Mouse (Mus musculus) liver, adult 2 months (tissue): Measurements from ENCODE around the gene Parp8. TPM values are rescaled to one million over a fixed set of nuclear protein-coding genes. Genes with fewer than 3 reads are reported as not detected.

Experiments
- DNase-seq: peaks from one replicate; pipeline ENCODE4 v3.0.0-alpha.2; 2011; ENCODE audit warnings: low read depth, low spot score; ENCODE audit errors: extremely low read depth
- H3K27ac ChIP-seq: fragments of 200-500 bp; replicated peaks from 2 replicates; pipeline ENCODE4 v1.5.1; 2012; ENCODE audit warnings: low read depth, mild to moderate bottlenecking, control low read depth, inconsistent platforms, low read length; ENCODE audit not compliant: insufficient read depth
- H3K27me3 ChIP-seq: fragments of 200-500 bp; 2 replicates; pipeline ENCODE4 v1.6.1; 2012; ENCODE audit warnings: mild to moderate bottlenecking, moderate library complexity, low read length, inconsistent platforms; ENCODE audit not compliant: control insufficient read depth, insufficient read depth
- H3K36me3 ChIP-seq: fragments of 200-500 bp; 2 replicates; pipeline ENCODE4 v1.6.1; 2012; ENCODE audit warnings: low read length, inconsistent platforms; ENCODE audit not compliant: control insufficient read depth, insufficient read depth
- H3K4me1 ChIP-seq: fragments of 200-500 bp; 2 replicates; pipeline ENCODE4 v1.6.1; 2011; ENCODE audit warnings: low read length; ENCODE audit not compliant: control insufficient read depth, insufficient read depth
- H3K4me3 ChIP-seq: fragments of 200-500 bp; 2 replicates; pipeline ENCODE4 v1.5.1; 2011; ENCODE audit warnings: low read depth, mild to moderate bottlenecking, control low read depth, low read length, moderate library complexity; ENCODE audit not compliant: insufficient read depth
- H3K79me2 ChIP-seq: fragments of 200-500 bp; 2 replicates; pipeline ENCODE4 v1.6.1; 2012; ENCODE audit warnings: inconsistent platforms, mild to moderate bottlenecking, low read length, moderate library complexity; ENCODE audit not compliant: control insufficient read depth, insufficient read depth
- H3K9ac ChIP-seq: fragments of 200-500 bp; 2 replicates; pipeline ENCODE4 v1.6.1; 2012; ENCODE audit warnings: low read depth, mild to moderate bottlenecking, control low read depth, inconsistent platforms, low read length
- CTCF ChIP-seq: fragments of 200-500 bp; IDR thresholded peaks from 2 replicates; pipeline ENCODE4 v1.5.1; 2011; ENCODE audit warnings: low read depth, low read length, control low read depth
- POLR2A ChIP-seq: fragments of 200-500 bp; IDR thresholded peaks from 2 replicates; pipeline ENCODE4 v1.6.1; 2011; ENCODE audit warnings: low read length, control low read depth; ENCODE audit not compliant: insufficient read depth; ENCODE audit errors: extremely low read depth
- WGBS: fragments of 180-500 bp; shearing (Covaris S2); methylation state at CpG from one replicate; pipeline ENCODE4 v1.1.7; 2018; 5-methylcytosine and 5-hydroxymethylcytosine counted together
- polyA plus RNA-seq: library from polyadenylated mRNA; depleted of rRNA; stranded (reverse); fragments of >200 nt; gene quantifications from 2 replicates; pipeline ENCODE4 v1.2.3, GENCODE M21; 2012
- total RNA-seq: library from RNA; depleted of rRNA; stranded (reverse); fragments of >200 nt; gene quantifications from 2 replicates; pipeline ENCODE4 v1.2.3, GENCODE M21; 2014

Gene Parp8
- total and polyA plus RNA-seq, 2 experiments: 0.40 to 1.6 TPM

GRCm38 (mm10) chr13:116898395-116898794, 126.9 kb downstream of the Parp8 start:
- no peak overlapping the region for H3K9ac ChIP-seq
- DNase-seq: no peak
- no peak for TF ChIP-seq POLR2A
- TF ChIP-seq CTCF: no peak
- H3K36me3 ChIP-seq: no peaks in the 10 kb centered on the region
- no peaks in the 10 kb centered on the region for H3K79me2 ChIP-seq
- H3K27ac ChIP-seq: no peak overlapping the region
- no peaks in the 10 kb centered on the region for H3K27me3 ChIP-seq
- WGBS: 87% methylated on average over 5 of the region's 5 CpGs
- H3K4me3 ChIP-seq: no peak overlapping the region
- no peaks in the 10 kb centered on the region for H3K4me1 ChIP-seq

GRCm38 (mm10) chr13:116897711-116898110, 127.6 kb downstream of the Parp8 start:
- Histone ChIP-seq H3K4me1 (no peaks in the 10 kb centered on the region), H3K79me2 (no peaks in the 10 kb centered on the region), H3K27ac (no peak overlapping the region), H3K9ac (no peak overlapping the region), H3K36me3 (no peaks in the 10 kb centered on the region), H3K27me3 (no peaks in the 10 kb centered on the region), H3K4me3 (no peak overlapping the region)
- WGBS: 91% methylated on average over 1 of the region's 1 CpGs
- TF ChIP-seq POLR2A: no peak
- TF ChIP-seq CTCF: no peak
- no peak for DNase-seq

GRCm38 (mm10) chr13:116884422-116884942, 140.9 kb downstream of the Parp8 start:
- Histone ChIP-seq H3K4me3 (no peak overlapping the region), H3K27ac (no peak overlapping the region), H3K27me3 (no peaks in the 10 kb centered on the region), H3K79me2 (no peaks in the 10 kb centered on the region), H3K36me3 (no peaks in the 10 kb centered on the region), H3K4me1 (no peaks in the 10 kb centered on the region), H3K9ac (no peak overlapping the region)
- WGBS: 57% methylated on average over 9 of the region's 9 CpGs
- TF ChIP-seq POLR2A (no peak), CTCF (no peak)
- DNase-seq: no peak

- no peak for DNase-seq
- Histone ChIP-seq H3K4me1 (no peaks in the 10 kb centered on the region), H3K27ac (no peak overlapping the region), H3K79me2 (no peaks in the 10 kb centered on the region), H3K36me3 (no peaks in the 10 kb centered on the region), H3K9ac (no peak overlapping the region), H3K27me3 (no peaks in the 10 kb centered on the region), H3K4me3 (no peak overlapping the region)
- WGBS: 79% methylated on average over 7 of the region's 7 CpGs
- TF ChIP-seq POLR2A (no peak), CTCF (no peak)
Measured at GRCm38 (mm10) chr13:116882226-116882625, 143.1 kb downstream of the Parp8 start.

GRCm38 (mm10) chr13:116879580-116880192, 145.7 kb downstream of the Parp8 start:
- Histone ChIP-seq H3K4me1 (no peaks in the 10 kb centered on the region), H3K27me3 (no peaks in the 10 kb centered on the region), H3K9ac (no peak overlapping the region), H3K79me2 (no peaks in the 10 kb centered on the region), H3K27ac (no peak overlapping the region), H3K4me3 (no peak overlapping the region), H3K36me3 (no peaks in the 10 kb centered on the region)
- 95% methylated on average over 10 of the region's 10 CpGs for WGBS
- no peak for DNase-seq
- TF ChIP-seq POLR2A: no peak
- TF ChIP-seq CTCF: no peak

GRCm38 (mm10) chr13:116870221-116870620, 155.1 kb downstream of the Parp8 start:
- Histone ChIP-seq H3K27me3 (no peaks in the 10 kb centered on the region), H3K36me3 (no peaks in the 10 kb centered on the region), H3K79me2 (no peaks in the 10 kb centered on the region), H3K9ac (no peak overlapping the region), H3K4me3 (no peak overlapping the region), H3K27ac (no peak overlapping the region), H3K4me1 (no peaks in the 10 kb centered on the region)
- TF ChIP-seq CTCF (no peak), POLR2A (no peak)
- DNase-seq: no peak
- 69% methylated on average over 1 of the region's 1 CpGs for WGBS
